Mouse (Mus musculus): ENCODE results near the gene Rnf114.

The Rnf114 gene

GRCm38 (mm10) chr2:167475596-167475995 lies 16.8 kb upstream of the Rnf114 start:
- no peak for DNase-seq (ENCODE audit: low spot score in 2 of 2)

- peak; percentile 57 to 89 for DNase-seq (ENCODE audit: low spot score in 2 of 2)
Measured at GRCm38 (mm10) chr2:167476200-167476688, 16.2 kb upstream of the Rnf114 start.

DNA sequence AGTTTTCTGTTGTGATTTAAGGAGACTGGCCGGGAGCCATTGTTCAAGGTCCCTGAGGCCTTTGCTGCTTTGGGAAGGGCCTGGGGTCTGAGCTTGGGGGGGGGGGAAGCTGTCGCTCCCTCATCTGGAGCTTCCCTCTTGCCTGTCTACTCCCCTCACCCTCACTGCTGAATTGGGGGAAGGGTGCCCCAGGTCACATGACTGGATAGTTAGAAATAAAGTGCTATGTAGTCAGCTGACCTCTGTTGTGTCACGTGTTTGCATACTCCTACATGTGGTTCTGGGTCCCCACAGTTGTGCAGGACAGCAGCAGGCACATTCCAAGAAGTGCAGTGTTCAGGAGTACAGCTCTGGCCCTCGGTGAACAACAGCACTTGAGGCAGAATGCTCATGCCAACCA lies 15.7 kb upstream of the Rnf114 start:
- DNase-seq (ENCODE audit: low spot score in 2 of 2) = no peak

DNA sequence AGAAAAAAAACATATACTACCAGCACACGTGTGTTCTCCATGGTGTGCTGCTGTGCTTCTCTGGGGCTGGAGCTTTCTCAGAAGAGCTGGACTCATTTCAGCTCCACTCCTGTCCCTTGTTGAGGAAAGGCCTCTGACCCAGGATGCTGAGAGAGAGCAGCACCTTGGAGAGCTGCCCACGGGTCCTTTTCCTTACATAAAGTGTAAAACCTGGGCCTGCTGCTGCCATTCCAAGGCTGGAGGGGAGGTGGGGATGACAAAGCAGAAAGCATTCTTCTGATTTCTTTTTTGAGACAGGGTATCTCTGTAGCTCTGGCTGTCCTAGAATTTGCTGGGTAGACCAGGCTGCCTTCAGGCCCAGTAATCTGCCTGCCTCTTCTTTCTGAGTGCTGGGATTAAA lies 14.3 kb upstream of the Rnf114 start:
- no peak for DNase-seq (ENCODE audit: low spot score in 2 of 2)

DNA sequence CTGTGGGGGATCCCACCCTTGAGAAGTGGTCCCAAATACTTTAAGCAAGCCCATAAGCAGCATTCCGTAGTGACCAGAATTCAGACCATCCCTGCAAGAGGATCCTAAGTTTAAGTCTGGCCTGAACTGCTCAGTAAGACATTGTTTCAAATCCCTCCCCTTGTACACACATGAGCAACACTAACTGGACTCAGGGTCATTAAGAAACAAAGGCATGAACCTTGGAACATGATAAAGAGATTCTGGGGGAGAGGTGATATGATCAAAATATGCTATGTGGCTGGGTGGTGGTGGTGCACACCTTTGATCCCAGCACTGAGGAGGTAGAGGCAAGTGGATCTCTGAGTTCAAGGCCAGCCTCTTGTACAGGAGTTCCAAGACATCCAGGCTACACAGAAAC lies 12.9 kb upstream of the Rnf114 start:
- no peak for DNase-seq (ENCODE audit: low spot score in 2 of 2)

- DNase-seq (ENCODE audit: low spot score in 2 of 2) = no peak
Measured at GRCm38 (mm10) chr2:167482681-167483080, 9.8 kb upstream of the Rnf114 start.

DNA sequence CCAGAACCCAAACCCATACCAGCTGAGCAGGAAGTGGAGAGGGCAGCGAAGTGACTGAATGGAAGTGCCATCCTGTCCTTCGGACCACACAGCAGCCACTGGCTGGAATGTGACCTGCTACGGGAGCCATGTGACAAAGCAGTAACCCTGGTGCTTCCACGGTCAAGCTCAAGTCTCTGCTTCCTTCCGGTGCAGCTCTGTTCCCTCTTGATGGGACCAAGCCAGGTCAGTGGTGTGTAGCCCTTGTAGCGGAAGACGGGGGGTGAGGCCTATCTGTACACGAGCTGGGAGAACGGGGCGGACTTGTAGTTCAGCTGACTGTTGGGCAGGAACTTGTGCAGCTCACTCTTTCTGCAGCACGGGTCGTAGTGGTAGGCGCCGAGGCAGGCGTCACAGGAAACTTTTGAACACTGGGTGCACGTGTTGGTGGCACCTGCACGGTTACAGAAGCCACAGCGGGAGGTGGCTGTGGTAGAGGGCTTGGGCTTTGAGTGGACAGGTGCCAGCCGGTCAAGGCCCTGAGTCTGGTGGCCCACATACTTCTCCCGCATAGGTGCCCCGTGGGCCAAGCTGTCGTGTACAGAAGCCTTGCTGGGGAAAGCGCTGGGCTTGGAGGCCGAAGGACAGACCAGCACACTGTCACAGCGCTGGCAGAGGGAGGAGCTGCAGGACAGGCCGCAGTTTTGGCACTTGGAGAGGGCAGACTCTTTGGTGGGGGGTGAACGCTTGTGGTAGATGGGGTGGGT lies 9.2 kb upstream of the Rnf114 start:
- no peak for DNase-seq (ENCODE audit: low spot score in 2 of 2)

- no peak for DNase-seq (ENCODE audit: low spot score in 2 of 2)
Measured at GRCm38 (mm10) chr2:167483827-167484410, 8.5 kb upstream of the Rnf114 start.

GRCm38 (mm10) chr2:167484932-167485331 lies 7.5 kb upstream of the Rnf114 start:
- DNase-seq (ENCODE audit: low spot score in 2 of 2) = no peak

GRCm38 (mm10) chr2:167485501-167486377 lies 6.7 kb upstream of the Rnf114 start:
- peak; percentile 67 to 90 for DNase-seq (ENCODE audit: low spot score in 2 of 2)

DNA sequence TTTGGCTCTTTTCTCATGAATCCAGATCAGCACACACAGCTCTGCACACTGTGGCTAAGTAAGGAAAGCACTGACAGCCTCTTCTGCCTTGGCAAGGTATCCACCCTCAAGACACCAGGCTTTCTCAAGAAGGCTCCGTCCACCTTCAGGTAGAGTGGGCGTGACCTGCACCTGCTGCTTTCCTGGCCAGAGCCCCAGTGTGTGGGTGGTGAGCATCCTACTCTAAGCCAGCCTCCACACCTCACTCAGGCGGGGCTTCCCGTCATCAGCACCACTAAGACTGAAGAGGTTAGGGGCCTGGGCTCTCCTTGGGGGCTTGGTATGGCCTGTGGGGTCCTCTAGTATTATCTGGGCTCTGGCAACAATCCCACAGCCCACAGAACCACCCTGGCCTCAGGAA lies 5.9 kb upstream of the Rnf114 start:
- DNase-seq (ENCODE audit: low spot score in 2 of 2) = no peak

DNA sequence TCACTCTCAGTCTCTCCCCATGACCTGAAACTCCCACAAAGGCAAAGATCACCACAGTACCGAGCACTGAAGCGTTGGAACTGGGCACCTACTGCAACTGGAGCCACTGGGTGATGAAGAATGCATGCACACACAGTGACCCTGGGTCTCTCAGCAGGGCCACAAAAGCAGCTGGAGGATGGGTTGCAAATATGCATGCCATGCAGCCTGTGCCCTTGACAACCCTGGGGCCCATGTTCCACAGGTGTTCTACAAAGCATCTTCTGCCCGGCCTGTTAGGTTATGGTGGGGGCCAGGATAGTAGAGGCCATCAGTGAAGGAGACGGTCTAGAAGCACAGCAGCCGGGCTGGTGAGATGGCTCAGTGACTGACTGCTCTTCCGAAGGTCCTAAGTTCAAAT lies 4.9 kb upstream of the Rnf114 start:
- DNase-seq (ENCODE audit: low spot score in 2 of 2) = no peak

DNA sequence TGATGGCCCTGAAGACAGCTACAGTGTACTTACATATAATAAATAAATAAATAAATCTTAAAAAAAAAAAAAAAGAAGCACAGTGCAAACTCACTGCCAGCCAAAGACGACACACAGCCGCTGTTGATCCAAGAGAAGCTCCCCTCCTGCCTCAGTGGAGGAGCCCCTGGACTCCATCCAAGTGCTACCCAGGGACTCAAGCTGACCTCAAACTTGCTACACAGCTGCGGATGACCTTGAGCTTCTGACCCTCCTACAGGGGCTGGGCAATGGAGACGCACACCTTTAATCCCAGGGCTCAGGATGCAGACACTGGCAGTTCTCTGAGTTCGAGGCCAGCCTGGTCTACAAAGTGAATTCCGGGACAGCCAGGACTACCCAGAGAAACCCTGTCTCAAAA lies 4.5 kb upstream of the Rnf114 start:
- DNase-seq (ENCODE audit: low spot score in 2 of 2) = no peak

GRCm38 (mm10) chr2:167490813-167491525 lies 1.5 kb upstream of the Rnf114 start:
- no peak for DNase-seq (ENCODE audit: low spot score in 2 of 2)

DNA sequence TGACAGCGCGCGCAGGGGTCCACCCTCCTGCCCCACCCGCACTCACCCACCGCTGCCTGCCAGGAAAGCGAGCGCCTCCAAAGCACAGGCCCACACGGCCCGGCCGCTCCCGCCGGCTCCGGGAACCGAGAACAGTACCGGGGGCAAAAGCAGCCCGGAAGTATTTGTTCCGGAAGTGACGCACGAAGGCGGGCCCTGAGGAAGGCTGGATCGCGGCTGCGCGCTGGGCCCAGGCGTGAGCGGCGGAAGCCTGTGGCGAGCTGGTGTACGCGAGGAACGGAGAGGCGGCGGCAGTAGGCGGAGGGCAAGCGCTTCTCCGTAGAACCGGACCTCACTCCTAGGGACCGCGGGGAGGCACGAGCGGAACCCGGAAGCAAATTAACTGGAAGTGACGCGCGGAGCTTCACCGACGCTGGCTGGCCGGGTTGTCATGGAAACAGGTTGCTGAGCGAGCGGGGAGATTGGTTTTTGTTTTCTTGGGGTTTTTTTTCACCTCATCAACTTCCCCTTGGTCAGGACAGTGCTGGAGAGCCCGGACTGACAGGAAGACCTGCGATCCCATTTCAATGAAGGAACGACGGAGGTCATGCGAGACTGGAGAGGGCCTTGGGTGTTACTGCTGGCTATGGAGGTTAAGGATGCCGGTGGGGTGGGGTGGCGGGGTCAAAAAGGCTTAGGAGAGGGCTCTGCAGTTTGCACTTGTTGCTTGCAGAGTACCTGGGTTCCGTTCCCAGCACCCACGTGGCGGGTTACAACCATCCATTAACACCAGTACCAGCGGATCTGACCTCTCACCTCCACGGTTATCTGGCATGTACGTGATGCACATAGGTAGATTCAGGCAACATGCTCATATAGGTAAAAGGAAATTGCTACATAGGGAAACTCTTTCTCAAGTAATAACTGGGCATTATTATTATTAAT lies 530 bp downstream of the Rnf114 start, which contains the start of gene Spata2:
Spata2 (minus strand) TSS at position 175 of the 924 bp plus-strand sequence.
- DNase-seq (ENCODE audit: low spot score in 2 of 2) = peak; percentile 82 to 89

DNA sequence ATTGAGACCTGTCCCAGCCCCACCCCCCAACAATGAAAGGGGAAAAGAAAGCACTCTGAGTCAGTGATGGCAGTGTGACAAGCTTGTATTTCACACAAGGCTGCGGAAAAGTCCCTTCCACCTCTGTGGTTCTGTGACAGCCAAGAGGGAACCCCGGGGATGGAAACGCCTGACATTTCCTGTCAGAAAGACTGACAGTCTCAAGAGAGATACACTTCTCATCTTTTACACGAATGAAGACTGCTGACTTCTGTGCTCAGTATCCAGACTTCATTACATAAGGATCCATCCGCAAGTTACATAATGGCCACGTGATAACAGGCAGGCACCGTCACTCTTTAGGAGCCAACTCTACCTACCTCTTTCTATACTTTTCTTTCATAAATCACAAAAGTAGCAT lies 4.0 kb downstream of the Rnf114 start:
- no peak for DNase-seq (ENCODE audit: low spot score in 2 of 2)

DNA sequence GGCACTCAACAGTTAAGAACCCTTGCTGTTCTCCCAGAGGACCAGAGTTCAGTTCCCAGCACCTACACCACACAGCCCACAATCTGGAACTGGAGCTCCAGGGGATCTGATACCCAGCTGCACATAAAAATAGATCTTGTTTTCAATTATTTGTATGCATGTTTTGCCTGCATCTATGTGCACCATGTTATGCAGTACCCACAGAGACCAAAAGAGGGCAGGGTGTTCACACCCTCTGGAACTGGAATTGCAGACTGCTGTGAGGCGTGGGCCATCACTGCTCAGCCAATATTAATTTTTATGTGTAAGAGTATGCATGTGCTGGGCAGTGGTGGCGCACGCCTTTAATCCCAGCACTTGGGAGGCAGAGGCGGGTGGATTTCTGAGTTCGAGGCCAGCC lies 4.8 kb downstream of the Rnf114 start:
- DNase-seq (ENCODE audit: low spot score in 2 of 2) = no peak

- no peak for DNase-seq (ENCODE audit: low spot score in 2 of 2)
Measured at GRCm38 (mm10) chr2:167502554-167503252, 10.3 kb downstream of the Rnf114 start.

DNA sequence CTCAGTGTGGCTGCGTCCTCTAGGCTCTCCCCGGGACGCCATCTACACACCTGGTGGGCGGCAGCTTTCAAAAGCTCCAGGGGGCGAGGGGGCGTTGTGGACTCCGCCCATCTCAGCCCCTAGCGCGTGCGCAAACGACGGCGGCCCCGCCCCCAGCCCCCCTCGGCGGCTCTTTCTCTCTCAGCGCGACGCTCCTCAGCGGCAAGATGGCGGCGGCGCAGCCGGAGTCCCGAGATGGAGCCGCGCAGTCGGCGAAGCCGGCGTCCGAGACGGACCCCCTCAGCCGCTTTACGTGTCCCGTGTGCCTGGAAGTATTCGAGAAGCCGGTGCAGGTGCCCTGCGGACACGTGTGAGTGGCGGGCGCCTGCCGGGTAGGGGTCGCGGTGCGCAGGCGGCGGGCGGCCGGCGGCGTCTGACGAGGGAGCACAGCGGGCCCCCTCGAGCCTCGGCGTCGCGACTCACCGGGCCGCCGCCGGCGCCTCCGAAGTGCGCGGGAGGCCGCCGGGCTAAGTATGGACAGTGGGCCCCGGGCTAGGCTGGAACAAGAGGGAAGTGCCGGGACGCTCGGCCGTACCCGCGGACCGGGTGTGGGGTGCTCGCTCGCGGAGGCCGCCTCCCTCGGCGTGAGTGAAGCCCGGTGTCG lies 10.9 kb downstream of the Rnf114 start:
- peak; percentile 81 to 92 for DNase-seq (ENCODE audit: low spot score in 2 of 2)
